Mouse (Mus musculus): ENCODE data around the gene Spem1.
A peak's percentile ranks its signal among the peaks of the same experiment; 100 is the strongest.

Gene Spem1

DNA sequence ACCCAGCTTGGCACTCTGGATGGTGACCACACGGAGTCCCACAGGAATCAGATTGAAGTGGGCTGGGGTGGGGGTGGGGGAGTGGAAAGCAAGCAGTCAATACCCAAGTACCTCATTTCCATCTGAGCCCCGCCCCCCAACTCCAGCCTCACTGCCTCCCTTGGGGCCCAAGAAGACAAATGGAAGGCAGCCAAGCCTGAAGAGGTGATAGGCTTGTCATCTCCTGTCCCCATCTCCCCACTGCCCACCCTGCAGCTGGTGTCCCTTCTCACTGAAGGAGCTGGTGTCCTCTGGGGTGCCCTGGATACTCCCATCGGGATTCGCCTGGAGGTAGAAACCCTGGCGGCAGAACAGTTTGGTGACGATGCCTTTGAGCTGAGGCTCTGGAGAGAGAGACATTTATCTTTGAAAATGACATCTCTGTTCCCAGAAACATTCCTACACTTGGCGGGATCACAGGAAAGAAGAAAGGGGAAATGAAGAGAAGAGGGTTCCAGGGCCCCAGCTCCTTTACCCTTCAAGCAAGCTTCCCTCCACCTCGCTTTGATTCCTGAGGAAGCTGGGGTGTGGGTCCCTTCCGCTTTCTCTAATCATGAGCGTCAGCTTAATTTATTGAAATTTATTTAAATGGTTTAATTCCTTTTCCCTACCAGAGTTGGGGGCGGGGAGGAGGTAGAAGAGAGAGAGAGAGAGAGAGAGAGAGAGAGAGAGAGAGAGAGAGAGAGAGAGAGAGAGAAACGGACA lies 22.4 kb downstream of the Spem1 start:
- DNase-seq, result no peak

DNA sequence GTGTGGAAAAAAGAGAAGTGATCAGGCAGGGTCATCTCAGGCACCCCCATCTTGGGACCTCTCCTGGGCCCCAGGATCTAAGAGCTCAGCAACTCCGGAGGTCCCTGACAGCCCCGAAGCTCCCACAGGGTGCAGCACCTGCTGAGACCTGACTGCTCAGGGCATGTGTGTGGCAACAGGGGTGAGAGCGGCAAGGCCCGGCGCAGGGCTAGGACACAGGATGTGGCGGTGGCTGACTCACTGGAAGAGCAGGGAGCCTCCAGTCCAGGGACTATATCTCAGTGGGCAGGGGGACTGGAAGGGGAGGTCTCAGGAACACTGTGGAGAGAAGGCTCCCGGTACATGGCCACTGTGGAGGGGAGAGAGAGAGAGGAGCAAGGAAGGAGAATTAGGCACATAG lies 24.1 kb downstream of the Spem1 start:
- DNase-seq, result no peak

DNA sequence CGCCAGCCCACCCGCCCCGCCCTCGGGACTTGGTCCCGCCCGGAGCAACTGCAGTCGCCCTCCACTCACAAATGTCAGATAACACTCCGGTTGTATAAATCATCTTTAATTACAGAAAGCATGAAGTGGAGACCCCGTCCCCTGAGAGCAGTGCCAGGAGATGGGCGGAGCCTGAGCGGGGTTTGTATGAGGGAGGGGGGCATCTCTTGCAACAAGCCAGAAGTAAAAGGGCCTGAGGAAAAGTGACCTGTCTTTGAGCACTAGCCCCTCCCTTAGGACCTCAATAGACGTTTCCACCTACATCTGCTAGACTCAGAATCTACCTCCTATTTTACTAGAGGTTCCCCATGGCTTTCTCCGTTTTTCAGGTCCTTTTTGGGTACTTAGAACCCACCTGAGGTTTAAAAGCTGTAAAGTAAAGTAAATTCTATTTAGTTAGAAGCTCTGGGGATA lies 26.0 kb downstream of the Spem1 start:
- no peak for DNase-seq

DNA sequence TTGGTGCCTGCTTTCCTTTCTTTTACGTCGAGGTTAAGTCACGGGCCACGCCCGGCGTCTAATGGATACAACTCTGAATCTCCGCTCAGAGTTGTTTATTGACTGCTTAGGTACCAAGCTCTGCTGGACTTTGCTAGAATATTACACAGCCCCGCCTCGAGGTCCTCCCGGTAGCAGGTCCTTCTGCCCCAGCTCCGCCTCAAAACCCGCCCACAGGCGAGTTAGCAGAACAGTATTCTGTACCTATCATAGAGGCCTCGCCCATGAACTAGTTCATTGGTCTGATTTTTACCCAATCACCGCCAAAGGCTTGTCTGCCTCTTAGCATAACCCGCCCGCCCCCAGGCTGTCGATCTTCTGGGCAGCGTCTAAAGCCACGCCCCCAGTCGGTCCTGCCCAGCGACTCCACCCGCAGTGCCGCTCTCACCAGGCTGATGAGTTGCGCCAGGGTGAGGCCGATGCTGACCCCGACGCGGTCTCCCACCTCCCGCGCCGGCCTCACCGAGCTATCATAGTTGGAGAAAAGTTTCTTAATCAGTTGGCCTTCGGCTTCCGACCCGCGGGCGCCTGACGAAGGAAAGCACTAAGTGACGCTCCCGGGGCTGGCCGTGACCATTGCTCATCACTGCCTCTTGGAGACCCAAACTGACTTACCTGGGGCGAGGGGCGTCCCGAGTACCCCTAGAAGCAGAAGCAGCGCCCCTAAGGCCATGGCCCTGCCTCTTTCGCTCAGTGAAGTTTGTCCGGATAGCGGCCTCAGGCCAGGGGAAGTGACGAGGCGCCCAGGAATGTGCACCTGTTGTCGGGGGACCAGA lies 26.6 kb downstream of the Spem1 start, which contains the start of gene Chrnb1:
TSS of gene Chrnb1 (minus strand) at position 776 of the 815 bp plus-strand sequence.
- DNase-seq, result peak; percentile 98

DNA sequence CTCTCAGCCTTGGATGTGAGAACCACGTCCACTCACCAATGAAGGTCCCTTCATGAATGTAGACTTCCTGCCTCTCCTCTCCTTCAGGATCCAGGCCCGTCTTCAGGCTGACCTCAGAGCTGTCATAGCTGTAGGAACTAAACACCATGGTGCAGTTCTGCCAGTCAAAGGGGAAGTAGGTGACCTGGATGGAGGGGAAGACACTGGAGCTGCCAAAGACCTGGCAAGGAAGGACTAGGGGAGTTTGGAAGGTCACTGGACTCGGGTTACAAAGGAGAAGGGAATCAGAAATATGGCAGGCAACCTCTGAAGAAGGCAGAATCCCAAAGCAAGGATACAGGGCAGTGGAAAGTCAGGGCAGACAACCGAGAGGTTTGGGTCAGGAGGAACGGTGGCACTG lies 28.6 kb downstream of the Spem1 start:
- no peak for DNase-seq

DNA sequence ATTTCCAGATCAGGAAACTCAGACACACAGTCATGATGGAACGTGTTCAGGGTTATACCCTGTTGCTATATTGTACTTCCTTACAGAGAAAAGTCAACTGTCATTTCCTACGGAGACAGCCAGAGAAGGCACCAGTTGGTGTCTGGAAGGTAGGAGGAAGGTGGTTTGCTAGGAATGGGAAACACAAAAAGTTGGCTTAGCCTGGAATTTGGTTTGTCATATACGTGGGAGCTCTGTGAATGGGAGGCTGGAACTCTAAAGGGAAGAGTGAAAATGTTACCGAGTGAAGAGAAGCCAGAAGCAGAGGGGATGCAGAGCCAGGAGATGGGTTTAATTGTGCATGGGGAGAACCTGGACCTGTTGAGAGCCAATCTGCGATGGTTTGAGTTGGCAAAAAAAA lies 30.6 kb downstream of the Spem1 start:
- no peak for DNase-seq

DNA sequence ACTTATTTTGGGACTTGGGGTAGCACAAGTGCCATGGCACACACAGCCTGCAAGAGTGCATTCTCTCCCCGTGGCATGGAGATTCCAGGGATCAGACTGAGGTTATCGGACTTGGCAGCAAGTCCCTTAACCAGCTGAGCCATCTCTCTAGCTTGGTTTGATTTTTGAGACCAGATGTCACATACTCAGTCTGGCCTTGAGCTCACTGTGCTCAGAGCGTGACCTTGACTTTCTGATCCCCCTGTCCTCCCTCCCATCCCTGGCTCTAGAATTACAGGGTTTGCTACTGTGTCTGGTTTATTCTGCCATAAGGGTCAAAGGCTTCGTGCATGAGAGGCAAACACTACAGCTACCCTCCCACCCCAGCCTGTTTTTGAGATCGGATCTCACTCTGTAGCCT lies 32.5 kb downstream of the Spem1 start:
- DNase-seq, result no peak

DNA sequence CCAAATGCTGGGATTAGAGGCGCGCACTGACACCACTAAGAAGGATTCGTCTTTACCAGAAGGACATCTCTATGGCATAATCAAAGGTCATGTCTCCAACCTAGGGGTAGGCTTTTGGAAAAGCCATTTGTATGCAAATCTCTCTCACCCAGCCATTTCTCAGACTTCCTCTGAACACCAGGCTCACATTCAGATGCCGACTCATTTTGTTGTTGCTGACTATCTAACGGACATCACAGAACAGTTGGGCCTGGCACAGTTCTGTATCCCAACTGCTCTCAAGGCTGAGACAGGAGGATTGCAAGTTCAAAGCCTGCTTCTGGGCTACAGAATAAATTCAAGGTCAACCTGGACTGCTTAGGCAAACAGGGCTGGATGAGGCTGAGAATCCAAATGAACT lies 34.7 kb downstream of the Spem1 start:
- no peak for DNase-seq

DNA sequence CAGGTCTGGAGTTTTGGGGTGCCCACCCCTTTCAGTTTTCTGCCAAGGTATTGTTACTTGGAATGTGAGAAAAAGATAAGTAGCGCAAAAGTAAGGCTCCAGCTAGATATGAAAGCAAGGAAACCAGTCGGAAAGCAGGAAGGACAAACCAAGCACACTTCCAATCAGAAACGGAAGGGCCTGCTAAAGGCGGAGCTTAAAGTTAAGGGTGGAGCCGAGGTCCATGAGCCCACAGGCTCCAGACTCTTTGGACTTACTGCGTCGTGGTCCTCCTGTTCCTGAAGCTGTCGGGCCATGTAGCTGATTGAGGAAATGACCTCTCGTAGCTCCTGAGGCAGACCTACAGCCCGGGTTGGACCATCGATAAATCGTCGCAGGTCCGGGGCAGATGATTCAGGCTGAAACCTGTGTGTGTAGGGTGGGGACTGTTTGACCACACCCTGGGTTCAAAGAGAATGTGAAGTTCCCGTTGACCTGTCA lies 37.1 kb downstream of the Spem1 start:
- DNase-seq, result peak; percentile 58

DNA sequence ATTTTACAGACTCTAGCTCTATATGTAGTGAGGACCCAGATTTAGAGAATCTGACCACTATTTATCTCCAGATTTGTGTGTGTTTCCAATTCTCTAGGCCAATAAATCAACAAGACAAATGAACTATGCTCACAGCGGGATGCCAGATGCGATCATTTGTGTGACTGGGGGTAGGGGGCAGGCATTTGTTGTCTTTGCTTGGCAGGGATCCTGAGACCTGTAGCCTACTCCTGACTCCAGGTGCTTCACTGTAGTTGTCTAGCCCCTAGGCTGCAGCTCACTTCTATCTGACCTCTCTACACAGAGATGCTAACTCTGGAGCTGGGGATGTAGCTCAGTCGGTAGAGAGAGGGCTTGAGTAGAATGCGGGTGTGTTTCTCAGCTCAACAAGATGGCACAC lies 40.2 kb downstream of the Spem1 start:
- DNase-seq, result no peak

DNA sequence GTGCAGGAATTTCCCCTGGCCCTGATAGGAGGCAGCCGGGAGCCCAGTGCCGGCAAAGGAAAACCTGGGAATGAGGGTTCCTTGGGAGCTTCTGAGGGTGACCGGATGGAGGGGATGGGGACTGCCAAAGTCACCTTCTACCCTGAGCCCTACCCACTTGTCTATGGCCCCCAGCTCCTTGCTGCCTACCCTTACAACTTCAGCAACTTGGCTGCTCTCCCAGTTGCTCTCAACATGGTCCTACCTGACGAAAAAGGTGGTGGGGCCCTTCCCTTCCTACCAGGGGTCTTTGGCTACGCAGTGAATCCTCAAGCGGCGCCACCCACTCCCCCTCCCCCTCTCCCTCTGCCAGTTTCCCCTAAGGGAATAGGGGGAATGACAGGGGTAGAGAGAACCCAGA lies 43.0 kb downstream of the Spem1 start:
- DNase-seq, result no peak

DNA sequence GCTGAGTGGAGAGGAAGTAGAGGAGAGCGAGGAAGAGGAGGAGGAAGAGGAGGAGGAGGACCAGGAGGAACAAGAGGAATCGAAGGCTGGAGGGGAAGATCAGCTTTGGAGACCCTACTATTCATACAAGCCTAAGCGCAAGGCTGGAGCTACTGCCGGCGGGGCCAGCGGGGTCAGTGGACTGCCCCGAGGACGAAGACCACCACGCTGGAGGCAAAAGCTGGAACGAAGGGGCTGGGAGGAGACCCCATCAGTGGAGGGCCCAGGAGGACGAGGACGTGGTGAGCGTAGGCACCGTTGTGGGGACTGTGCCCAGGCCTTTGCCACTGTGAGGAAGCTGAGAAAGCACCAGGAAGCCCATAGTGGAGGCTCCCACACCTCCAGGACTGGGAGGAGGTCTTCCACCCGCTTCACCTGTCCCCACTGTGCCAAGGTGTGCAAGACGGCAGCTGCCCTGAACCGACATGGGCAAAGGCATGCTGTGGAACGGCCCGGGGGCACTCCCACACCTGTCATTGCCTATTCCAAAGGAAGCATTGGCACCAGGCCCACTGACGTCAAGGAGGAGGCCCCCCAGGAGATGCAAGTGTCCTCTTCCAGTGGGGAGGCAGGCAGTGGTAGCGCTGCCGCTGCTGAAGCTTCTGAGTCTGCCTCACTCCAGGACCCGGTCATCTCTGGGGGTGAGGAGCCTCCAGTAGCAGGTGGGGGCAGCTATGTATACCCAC lies 43.6 kb downstream of the Spem1 start:
- DNase-seq, result peak; percentile 47

DNA sequence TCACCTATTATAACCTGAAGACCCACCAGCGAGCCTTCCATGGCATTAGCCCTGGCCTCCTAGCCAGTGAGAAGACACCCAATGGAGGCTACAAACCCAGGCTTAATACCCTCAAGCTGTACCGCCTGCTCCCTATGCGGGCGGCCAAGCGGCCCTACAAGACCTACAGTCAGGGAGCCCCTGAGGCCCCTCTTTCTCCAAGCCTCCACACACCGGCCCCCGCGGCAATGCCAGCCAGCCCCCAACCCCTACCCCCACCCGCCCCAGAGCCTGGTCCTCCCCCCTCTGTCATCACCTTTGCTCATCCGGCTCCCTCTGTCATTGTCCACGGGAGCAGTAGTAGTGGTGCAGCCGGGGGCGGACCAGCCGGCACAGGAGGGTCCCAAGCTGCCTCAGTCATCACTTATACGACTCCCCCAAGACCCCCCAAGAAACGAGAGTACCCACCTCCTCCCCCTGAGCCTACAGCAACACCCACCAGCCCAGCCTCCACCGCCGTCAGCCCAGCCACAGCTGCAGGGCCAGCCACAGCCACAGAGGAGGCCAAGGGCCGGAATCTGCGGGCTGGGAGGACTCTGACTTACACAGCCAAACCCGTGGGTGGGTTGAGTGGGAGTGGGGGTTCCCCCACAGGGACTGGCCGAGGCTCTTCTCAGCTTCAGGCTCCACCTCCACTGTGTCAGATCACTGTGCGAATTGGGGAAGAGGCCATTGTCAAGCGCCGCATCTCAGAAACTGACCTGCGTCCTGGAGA lies 44.3 kb downstream of the Spem1 start:
- DNase-seq, result no peak

DNA sequence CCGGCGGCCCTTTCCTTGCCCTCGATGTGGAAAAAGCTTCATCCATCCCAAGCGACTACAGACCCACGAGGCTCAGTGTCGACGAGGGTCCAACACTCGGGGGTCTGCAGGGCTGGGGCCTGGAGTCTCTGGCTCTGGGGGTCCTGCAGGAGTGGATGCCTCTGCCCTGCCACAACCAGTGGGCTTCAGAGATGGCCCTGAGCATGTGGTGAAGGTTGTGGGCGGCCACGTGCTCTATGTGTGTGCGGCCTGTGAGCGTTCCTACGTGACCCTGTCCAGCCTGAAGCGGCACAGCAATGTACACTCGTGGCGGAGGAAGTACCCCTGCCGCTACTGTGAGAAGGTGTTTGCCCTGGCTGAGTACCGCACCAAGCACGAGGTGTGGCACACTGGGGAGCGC lies 45.5 kb downstream of the Spem1 start:
- no peak for DNase-seq

DNA sequence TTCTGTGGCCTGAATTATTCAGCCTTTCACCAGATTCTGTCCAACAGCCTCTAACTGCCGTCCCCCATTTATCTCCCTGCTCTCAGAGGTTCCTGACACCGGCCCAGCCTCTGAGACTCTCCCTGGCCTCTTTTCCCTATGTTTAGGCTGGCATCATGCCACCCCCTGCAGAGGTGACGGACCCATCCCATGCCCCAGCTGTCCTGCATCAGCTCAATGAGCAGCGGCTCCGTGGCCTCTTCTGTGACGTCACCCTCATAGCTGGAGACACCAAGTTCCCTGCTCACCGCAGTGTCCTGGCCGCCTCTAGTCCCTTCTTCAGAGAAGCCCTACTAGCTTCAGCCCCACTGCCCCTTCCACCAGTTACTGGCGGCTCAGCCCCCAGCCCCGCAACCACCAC lies 46.3 kb downstream of the Spem1 start:
- no peak for DNase-seq

DNA sequence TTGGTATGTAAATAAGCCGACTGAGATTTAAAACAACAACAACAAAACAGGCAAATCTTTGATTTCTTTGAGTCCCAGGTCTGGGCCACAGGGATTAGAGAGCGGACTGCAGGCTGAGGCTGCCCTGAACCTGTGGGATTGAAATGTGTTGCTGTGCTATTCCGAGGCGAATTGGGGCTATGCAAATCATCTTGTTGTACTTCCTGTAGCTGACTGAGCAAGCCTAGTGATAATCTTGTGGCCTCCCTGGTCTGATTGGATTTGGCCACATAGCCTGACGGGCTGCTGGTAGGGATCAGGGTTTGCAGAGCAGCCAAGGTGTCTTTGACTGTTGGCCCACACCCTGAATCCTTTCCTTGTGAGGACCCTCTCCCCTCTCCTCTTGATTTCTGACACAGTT lies 47.0 kb downstream of the Spem1 start:
- no peak for DNase-seq

Measured in kidney, postnatal 14 days (tissue).